Mouse (Mus musculus) gastrocnemius, postnatal 36 days (tissue): ENCODE measurements at regions not wholly inside any gene's neighbourhood (a gene's known extent, or its start where the extent isn't known, plus 50 kb on each side); places are given as distances from the start of the nearest gene placed in this dataset.
"Not testable (repeated sequence)": the region's sequence is repeated elsewhere in the genome, so short reads cannot be mapped to it uniquely, and the experiment has no call there.

Source experiments
- DNase-seq, 2 experiments: peaks; one replicate each; pipeline ENCODE4 v3.0.0; 2022
- intact Hi-C: fragments of 180-260 bp; cut with DNase I; formaldehyde crosslinking; loops from one replicate; pipeline ENCODE4 v1.15.1; 2025

DNA sequence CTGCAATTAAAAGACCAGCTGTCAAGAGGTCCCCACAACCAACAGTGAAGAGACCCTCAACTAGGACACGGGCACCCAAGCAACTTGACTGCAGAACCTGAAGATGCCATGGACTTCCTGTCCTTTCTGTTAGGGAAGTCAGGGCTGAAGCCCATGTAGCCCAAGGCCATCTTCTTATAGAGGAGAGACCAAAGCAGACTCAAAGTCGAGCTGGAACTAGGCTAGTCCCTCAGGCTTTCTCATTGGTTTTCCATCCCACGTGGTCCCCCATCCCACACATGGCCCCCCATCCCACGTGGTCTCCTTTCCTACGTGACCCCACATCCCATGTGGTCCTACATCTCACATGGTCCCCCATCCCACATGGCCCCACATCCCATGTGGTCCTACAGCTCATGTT is 125.1 kb upstream of the Haao start:
- DNase-seq = no peak
- intact Hi-C loops = loop anchor here (2.0 kb wide), 1 partner anchor 216 kb away; no protein-coding TSS in a partner anchor

GRCm38 (mm10) chr17:83972470-83972869 is 124.7 kb upstream of the Haao start:
- intact Hi-C loops = loop anchor here (2.0 kb wide), 1 partner anchor 216 kb away; no protein-coding TSS in a partner anchor
- no peak for DNase-seq

DNA sequence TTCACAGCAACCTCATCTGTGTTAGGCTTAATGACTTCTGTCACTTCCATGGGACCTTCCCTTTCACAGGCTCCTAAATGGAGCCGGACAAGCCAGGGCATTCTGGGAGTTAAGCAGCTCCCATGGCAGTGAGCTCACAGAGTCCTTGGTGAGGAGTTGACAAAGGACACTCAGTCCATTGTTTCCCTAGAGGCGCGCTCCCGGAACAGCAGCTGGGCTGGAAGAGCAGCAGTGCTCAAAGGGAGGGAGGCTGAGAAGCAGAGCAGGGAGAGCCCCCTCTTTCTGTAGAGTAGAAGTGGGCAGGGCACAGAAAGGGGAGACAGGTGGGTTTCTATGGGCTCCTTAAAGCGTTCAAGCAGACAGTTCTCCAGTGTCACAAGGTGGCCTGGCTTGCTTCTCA is 124.3 kb upstream of the Haao start:
- DNase-seq = no peak
- intact Hi-C loops = loop anchor here (2.0 kb wide), 1 partner anchor 217 kb away; no protein-coding TSS in a partner anchor

DNA sequence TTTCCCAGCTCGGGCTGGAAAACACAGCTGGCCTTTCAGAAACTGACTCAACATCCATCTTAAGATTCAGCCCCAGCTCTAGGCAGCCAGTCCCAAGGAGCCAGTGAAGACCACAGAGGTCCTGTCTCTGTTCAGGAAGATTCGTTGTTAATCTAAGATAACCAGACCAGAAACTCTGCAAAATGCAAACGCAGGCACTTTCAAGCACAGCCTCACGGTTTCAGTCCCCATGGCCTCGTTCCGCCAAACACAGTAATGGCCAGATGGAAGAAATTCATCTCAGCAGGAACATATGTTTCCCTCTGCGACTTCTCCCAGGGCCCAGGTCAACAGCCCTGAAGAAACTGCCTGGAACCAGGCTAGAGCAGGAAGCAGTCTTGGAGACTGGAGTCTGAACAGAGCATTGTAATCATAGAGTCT is 121.7 kb upstream of the Haao start:
- intact Hi-C loops = no loop called here
- DNase-seq = no peak

- DNase-seq, intact Hi-C loops: not testable (repeated sequence)
These were observed 120.4 kb upstream of the Haao start for GRCm38 (mm10) chr17:83968124-83968523.

DNA sequence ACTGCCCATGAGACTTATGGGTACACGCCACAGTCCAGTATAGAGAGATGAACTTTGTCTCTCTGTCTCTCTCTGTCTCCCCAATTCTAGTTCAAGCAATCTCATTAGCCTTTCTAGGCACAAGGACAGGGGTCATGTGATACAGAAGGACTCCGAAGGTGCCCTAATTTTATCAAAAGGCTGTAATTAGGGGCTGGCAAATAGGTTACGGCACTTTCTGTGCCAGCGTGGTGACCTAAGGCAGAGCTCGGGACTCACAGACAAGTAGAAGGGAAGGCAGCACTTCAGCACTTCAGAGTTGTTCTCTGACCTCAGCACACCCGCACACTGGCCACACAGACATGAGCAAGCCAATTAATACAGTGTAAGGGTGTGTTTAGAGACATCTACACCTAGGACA is 119.2 kb upstream of the Haao start:
- no peak for DNase-seq
- intact Hi-C loops = no loop called here

DNA sequence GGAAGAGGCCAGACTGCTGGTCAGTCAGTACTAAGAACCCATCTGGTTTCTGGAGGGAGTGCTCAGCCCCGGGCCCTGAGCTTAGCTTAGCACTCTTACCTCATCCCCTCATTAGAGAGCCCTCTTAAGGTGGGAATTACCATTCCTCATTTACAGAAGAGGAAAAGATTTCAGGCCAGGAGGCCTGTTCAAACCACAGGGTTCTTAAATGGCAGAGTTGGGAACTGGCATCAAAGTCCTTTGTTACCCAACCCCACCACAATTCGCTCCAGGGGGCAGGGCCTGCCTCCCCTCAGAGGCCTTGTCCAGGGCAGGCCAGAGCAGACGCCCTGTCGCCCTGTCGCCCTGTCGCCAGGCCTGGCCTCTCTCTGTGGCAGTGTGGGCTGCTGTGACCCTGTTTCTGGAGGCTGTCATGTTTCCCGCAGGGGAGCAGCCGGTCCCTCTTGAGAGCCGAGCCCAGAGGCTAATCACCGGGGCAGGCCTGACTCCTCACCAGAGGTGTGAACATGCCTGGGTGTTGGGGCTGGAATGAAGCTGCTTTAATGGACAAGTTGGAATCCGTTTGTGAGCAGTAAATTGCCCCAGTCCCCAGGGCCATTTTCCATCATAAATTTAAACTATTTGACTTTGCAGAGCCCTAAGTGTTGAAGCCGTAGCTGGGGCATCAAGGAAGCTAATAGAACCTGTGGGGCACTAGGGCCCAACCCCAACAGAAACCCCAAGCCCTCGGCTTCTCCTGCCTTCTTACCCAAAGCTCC is 116.9 kb upstream of the Haao start:
- no peak for DNase-seq
- intact Hi-C loops = no loop called here

- no peak for DNase-seq
- intact Hi-C loops = no loop called here
These were observed 115.8 kb upstream of the Haao start for GRCm38 (mm10) chr17:83963561-83963960.

GRCm38 (mm10) chr17:83962841-83963240 is 115.1 kb upstream of the Haao start:
- DNase-seq = no peak
- intact Hi-C loops = no loop called here

GRCm38 (mm10) chr17:83962126-83962525 is 114.4 kb upstream of the Haao start:
- intact Hi-C loops = no loop called here
- no peak for DNase-seq

DNA sequence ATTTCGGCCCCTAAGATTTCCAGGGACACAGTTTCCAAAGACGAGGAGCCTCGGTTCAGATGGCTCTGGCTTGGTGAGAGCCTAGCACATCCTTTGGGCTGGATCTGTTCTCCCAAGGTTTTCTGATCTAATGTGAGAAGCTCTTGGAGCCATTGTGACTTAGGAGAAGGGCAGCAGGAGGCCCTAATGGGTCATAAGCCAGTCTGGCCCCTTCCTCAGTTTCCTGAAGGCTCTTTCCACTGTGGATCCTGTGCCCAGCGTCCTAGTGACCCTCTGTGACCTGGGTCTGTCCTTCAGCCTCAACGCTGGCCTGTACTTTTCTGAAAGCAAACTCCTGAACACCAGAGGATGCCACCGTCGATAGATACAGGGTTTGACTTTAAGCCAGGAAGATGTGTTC is 113.1 kb upstream of the Haao start:
- DNase-seq = no peak
- intact Hi-C loops = no loop called here

DNA sequence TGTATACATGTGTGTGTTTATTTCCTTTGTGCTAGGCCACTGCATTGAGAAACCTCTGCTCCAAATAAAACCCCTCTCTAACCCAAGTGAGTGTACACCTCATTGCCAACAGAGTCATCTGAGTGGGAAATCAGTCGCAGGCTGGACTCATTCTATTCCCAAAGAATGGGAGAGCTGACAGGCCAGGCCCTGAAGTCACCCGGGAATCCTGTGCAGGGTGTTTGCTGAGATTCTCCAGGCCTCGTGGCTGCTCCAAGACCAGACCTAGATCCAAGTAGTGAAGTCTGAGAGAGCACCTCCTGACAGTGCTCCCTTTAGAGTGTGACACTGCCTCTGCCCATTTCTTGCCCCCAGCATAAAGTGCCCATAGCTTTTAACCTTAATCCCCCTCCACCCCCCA is 112.4 kb upstream of the Haao start:
- intact Hi-C loops = no loop called here

DNA sequence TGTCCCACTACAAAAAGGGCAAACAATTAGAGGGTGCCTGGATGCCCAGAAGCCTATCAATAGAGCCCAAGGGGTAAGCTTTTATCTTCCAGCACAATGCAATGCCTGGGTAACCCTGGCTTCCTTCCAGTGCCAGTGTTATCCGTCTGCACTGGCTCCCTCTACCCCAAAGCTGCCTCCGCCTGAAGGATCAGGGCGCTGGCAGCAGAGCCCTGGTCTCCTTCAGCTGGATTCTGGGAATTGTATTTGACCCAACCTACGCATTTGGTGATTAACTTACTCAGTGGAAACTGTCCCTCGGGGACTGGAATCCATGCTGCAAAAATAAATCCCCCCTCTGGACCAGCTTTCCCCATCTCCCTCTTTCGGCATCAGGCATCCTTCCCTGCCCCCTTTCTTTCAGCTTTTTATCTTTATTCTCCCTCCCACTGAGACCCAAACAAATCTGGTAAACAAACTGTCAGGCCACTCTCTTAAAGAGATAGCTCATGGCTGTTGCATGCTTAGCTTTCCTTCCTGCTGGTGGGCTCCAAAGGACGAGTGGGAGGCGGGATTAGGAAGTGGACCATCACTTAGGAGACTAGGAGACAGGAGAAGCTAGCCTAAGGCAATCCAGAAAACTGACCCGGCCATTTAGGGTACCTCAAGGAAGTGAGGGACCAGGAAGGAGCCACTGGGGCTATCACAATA is 111.5 kb upstream of the Haao start:
- intact Hi-C loops = no loop called here
- no peak for DNase-seq

More for the DNA sequence above, 112.4 kb upstream of the Haao start:
- no peak for DNase-seq

DNA sequence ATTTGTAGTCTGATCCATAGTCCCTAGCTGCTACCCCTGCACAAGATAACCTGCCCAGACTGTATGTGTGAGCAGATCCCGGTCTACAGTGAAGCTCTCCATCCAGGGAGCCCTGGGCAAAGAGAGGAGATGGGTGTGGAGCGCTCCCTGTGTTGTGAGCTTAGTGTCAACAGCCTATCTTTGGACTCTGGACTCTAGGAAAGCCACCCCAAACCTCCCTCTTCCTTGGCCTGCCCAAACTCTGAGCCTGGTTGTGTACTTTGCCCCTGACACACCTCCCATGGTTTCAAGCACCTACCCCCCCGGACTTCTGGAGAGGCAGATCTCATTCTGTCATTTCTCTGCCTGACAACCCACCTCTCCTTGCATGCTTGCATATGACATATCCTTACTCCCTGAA is 110.9 kb upstream of the Haao start:
- intact Hi-C loops = no loop called here
- no peak for DNase-seq

DNA sequence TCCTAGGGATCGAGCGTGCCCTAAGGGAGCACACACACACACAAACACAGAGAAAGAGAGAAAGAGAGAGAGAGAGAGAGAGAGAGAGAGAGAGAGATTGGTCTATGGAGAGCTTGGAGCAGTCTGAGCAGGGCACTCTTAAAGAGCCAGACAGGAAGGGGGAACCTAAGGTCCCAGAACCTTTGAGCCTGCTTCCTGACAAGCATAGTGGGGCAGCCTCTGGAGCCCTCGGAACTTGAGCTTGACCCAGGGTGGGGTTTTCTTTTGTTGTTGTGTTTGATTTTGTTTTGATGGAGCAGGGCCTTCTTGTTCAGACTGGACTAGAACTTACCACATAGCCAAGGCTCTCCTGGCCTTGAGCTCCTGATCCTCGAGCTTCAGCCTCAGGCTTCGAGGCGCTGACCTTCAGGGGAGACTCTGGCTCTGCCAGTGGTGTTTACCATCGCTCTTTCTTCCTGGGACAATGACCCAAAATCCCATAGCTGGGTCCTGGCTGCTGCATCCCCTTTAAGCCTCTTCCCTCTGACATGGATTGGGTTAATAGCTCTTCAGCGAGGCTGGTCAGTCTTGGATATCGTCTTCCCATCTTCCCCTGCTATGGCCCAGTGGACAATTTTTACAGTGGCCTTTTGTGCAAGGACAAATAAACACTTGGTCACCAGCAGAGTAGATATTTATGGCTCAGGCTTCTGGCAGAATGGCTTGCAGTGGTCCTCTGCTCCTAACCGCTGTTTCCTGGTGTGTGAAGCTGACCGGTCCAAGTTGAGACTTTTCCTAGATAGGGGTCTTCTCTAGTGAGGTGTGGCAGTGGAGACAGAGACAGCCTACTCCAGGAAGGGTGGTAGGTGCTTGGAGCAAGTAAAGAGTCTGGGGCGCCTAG is 110.1 kb upstream of the Haao start:
- DNase-seq = no peak
- intact Hi-C loops = no loop called here

- intact Hi-C loops = no loop called here
- DNase-seq = no peak
These were observed 109.2 kb upstream of the Haao start for GRCm38 (mm10) chr17:83956821-83957565.

GRCm38 (mm10) chr17:83955978-83956377 is 108.2 kb upstream of the Haao start:
- no peak for DNase-seq
- intact Hi-C loops = no loop called here

- DNase-seq = no peak
- intact Hi-C loops = no loop called here
These were observed 107.4 kb upstream of the Haao start for GRCm38 (mm10) chr17:83955058-83955697.

GRCm38 (mm10) chr17:83954291-83955057 is 106.7 kb upstream of the Haao start:
- intact Hi-C loops = no loop called here
- peak; percentile 67 to 71 for DNase-seq
